Mouse (Mus musculus) liver, postnatal 0 days (tissue): ENCODE results near the gene Fam83d.

Experiments used
- CTCF ChIP-seq: sonication (generic); IDR thresholded peaks from 2 replicates; pipeline ENCODE4 v1.5.1; 2016; ENCODE audit warnings: antibody characterized with exemption, low read depth
- EP300 ChIP-seq: IDR thresholded peaks from 2 replicates; pipeline ENCODE4 v1.6.1; 2016; ENCODE audit warnings: antibody characterized with exemption, low read depth, mild to moderate bottlenecking

- TF ChIP-seq EP300 (no peak), CTCF (no peak)
Observed at GRCm38 (mm10) chr2:158738591-158738990, 29.3 kb upstream of the Fam83d start.
